Mouse (Mus musculus) activated CD4-positive, CD25-positive, alpha-beta regulatory T cell, adult 9 weeks (primary cell): Measurements from ENCODE around the gene Idh2. TPM values are rescaled to one million over a fixed set of nuclear protein-coding genes. Genes with fewer than 3 reads are reported as not detected.

Experiments
- polyA plus RNA-seq: library from polyadenylated mRNA; unstranded; fragments of 100-300 nt; shearing (Covaris generic); gene quantifications from one replicate; pipeline ENCODE4 v1.2.1, GENCODE M21; 2017

Gene Idh2
- polyA plus RNA-seq: 35.0 TPM

GRCm38 (mm10) chr7:80115224-80115590 lies at the start of gene Idh2:
Gene Idh2 (minus strand): TSS chr7:80115392.

Other genes starting within 250 kb of the Idh2 start
- 32.2 TPM for gene Ap3s2, start 194.7 kb downstream of the Idh2 start, polyA plus RNA-seq
- gene Arpin, start 180.0 kb downstream of the Idh2 start, polyA plus RNA-seq: 0.28 TPM
- 3.2 TPM for gene Zfp710, start 90.6 kb downstream of the Idh2 start, polyA plus RNA-seq
- 9.2 TPM for gene Sema4b, start 71.4 kb upstream of the Idh2 start, polyA plus RNA-seq
- gene Cib1, start 117.4 kb upstream of the Idh2 start, polyA plus RNA-seq: 178 TPM
- 11.0 TPM for gene Gdpgp1, start 117.5 kb upstream of the Idh2 start, polyA plus RNA-seq
- 0.61 TPM for gene Ttll13, start 131.0 kb upstream of the Idh2 start, polyA plus RNA-seq
- 55.3 TPM for gene Ngrn, start 145.8 kb upstream of the Idh2 start, polyA plus RNA-seq
- 48.1 TPM for gene Vps33b, start 154.3 kb upstream of the Idh2 start, polyA plus RNA-seq
- 18.1 TPM for gene Prc1, start 179.1 kb upstream of the Idh2 start, polyA plus RNA-seq
- 27.0 TPM for gene Rccd1, start 209.1 kb upstream of the Idh2 start, polyA plus RNA-seq
- gene Unc45a, start 225.6 kb upstream of the Idh2 start, polyA plus RNA-seq: 86.8 TPM
- gene Hddc3, start 227.7 kb upstream of the Idh2 start, polyA plus RNA-seq: 6.9 TPM